Mouse (Mus musculus): ENCODE data around the gene Neurl2. TPM values are rescaled to one million over a fixed set of nuclear protein-coding genes. Genes with fewer than 3 reads are reported as not detected.
"Not testable (repeated sequence)": the region's sequence is repeated elsewhere in the genome, so short reads cannot be mapped to it uniquely, and the experiment has no call there.

The Neurl2 gene
- polyA plus RNA-seq, 1 experiment: 31.7 TPM

DNA sequence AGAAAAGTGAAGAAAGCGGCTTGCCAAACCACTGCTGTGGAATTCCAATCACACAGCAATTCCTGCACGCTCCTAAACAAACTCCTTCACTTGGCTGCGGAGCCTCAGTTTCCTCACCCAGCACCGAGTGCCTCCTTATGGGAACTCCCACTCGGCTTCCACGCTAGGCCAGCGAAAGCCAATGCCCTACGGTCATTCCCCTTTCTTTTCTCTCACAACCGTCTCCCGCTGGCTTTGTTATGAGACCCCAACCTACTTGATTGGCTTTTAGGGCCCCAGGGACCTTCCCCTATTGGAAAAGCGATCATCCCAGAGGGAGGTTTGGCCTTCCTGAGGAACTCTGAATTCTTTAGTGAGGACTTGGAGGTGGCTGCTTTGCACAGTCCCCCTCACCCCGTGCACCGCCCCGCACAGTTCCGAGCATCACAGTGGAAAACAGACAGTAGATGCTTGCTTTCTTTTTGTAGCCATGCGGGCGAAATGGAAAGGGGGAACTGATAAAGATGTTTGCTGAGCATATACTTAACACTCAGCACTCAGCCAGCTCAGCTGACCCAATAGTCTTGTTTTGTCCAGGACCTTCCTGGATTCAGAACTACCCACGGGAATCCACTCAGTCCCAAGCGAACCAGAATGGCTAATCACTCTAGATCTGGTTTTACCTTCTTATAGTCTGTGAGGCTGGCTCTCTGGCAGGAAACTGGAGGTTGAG is 24.7 kb upstream of the Neurl2 start:
- H3K4me1 ChIP-seq (replicated peaks; ENCODE audit: control insufficient read depth, insufficient read depth, low read length): peaks cover 17% of the 10 kb centered on the region
- 9% methylated on average over 19 of the region's 19 CpGs for WGBS
- no peaks in the 10 kb centered on the region for H3K36me3 ChIP-seq (ENCODE audit: control insufficient read depth, insufficient read depth, low read length)
- peaks cover 18% of the 10 kb centered on the region for H3K27me3 ChIP-seq (ENCODE audit: control insufficient read depth, insufficient read depth, low read length)
- TF ChIP-seq POLR2A (IDR thresholded peaks at IDR 0.05; ENCODE audit: control insufficient read depth, extremely low read depth, insufficient read depth, low read length, poor library complexity): no peak
- no peak for DNase-seq
- no peak overlapping the region for H3K27ac ChIP-seq (ENCODE audit: control insufficient read depth, insufficient read depth, low read length)
- no peak overlapping the region; the same call in 1 of the 2 replicates for H3K4me3 ChIP-seq (ENCODE audit: control insufficient read depth, insufficient read depth, low read length)

DNA sequence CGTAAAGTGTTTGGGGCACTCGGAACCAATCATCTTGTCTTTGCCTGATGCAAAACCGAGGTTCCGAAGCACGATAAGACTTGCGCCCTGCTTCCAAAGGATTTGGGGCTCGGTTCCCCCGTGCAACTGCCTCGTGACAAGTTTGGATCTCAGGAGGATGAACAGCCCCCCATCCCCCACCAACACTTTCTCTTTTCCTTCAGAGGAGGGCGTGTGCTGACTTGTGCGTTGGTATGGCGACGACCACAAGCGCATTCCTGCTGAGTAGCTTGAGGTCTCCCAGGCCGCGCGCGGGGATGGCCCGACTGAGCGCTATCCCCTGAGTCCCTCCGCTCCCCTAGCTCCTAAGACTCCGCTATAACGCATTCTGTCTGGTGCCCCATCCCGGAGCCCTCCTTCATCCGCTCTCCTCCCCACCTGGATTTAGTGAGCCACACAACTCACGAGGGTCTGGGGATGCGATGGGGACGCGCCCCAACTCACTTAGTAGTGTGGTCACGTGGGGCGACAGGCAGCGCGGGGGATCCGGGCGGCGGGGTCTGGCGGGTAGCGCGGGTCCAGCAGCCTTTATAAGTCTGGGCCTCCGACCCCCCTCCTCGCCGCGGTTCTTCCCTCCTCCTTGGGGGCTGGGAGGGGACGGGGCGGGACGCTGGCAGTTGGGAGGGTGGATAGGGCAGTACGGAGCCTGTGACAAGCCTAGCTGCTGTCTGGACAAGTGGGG is 24.0 kb upstream of the Neurl2 start, which contains the start of gene Pltp:
Pltp (minus strand) TSS at position 611 of the 721 bp plus-strand sequence.
- Histone ChIP-seq H3K27me3 (ENCODE audit: control insufficient read depth, insufficient read depth, low read length) (peaks cover 18% of the 10 kb centered on the region), H3K4me1 (replicated peaks; ENCODE audit: control insufficient read depth, insufficient read depth, low read length) (peaks cover 17% of the 10 kb centered on the region), H3K27ac (ENCODE audit: control insufficient read depth, insufficient read depth, low read length) (no peak within 1 kb of the TSS), H3K36me3 (ENCODE audit: control insufficient read depth, insufficient read depth, low read length) (no peaks in the 10 kb centered on the region), H3K4me3 (ENCODE audit: control insufficient read depth, insufficient read depth, low read length) (peak within 1 kb of the TSS; percentile 35)
- under 1% methylated on average over 47 of the region's 47 CpGs for WGBS
- DNase-seq: no peak
- no peak for TF ChIP-seq CTCF (IDR thresholded peaks at IDR 0.05; ENCODE audit: borderline replicate concordance, control insufficient read depth, extremely low read depth, insufficient read depth, low read length, poor library complexity)
- TF ChIP-seq POLR2A (IDR thresholded peaks at IDR 0.05; ENCODE audit: control insufficient read depth, extremely low read depth, insufficient read depth, low read length, poor library complexity): no peak

DNA sequence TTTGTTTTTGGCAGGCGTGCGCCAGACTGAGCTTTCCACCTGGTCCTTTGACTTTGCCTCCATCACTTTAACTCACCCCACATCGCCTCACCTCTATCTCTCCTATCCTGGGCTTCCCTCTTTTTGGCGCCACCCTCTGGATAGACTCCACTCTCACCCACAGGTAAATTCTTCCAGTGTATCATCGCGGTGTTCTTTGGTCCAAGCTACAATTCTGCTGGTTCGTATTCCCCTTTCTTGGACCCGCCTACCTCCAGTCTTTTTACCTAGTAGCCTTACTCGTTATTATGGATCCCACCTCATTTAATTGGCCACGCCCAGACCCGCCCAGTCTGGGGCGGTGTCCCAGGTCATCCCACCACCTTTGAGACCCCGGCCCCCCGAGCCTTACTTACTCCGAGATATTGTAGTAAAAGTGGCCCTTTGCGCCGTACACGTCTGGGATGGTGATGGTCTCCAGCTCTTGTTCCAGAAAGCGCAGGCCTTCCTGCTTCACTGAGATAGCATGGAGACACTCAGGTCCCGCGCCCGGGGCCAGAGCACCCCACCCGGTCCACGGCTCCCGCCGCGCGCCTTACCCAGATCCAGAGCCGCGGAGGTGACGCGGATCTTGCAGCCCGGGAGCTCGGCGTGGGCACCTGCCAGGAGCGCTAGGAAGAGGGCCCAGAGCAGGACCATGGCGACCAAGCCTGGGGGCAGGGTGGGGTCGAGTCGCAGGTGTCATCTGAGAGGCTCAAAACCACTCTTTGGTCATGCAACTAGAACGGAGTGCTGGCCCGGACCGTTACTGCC is 23.2 kb upstream of the Neurl2 start:
- H3K27me3 ChIP-seq (ENCODE audit: control insufficient read depth, insufficient read depth, low read length): peaks cover 18% of the 10 kb centered on the region
- peak overlapping the region; percentile 35 for H3K4me3 ChIP-seq (ENCODE audit: control insufficient read depth, insufficient read depth, low read length)
- DNase-seq: no peak
- TF ChIP-seq POLR2A (IDR thresholded peaks at IDR 0.05; ENCODE audit: control insufficient read depth, extremely low read depth, insufficient read depth, low read length, poor library complexity): no peak
- no peak for TF ChIP-seq CTCF (IDR thresholded peaks at IDR 0.05; ENCODE audit: borderline replicate concordance, control insufficient read depth, extremely low read depth, insufficient read depth, low read length, poor library complexity)
- H3K4me1 ChIP-seq (replicated peaks; ENCODE audit: control insufficient read depth, insufficient read depth, low read length): peaks cover 17% of the 10 kb centered on the region
- 3% methylated on average over 42 of the region's 42 CpGs for WGBS
- H3K36me3 ChIP-seq (ENCODE audit: control insufficient read depth, insufficient read depth, low read length): no peaks in the 10 kb centered on the region
- no peak overlapping the region for H3K27ac ChIP-seq (ENCODE audit: control insufficient read depth, insufficient read depth, low read length)

DNA sequence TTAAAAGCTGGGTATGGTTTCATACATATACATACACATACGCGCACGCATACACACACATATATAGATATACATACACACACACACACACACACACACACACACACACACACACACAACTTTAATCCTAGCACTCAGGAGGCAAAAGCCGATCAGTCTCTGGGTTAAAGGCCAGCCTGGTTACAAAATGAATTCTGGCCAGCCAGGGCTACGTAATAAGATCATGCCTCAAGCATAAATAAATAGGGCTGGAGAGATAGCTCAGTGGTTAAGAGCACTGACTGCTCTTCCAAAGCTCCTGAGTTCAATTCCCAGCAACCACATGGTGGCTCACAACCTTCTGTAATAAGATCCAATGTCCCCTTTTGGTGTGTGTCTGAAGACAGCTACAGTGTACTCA is 22.3 kb upstream of the Neurl2 start:
- 90% methylated on average over 5 of the region's 5 CpGs for WGBS

DNA sequence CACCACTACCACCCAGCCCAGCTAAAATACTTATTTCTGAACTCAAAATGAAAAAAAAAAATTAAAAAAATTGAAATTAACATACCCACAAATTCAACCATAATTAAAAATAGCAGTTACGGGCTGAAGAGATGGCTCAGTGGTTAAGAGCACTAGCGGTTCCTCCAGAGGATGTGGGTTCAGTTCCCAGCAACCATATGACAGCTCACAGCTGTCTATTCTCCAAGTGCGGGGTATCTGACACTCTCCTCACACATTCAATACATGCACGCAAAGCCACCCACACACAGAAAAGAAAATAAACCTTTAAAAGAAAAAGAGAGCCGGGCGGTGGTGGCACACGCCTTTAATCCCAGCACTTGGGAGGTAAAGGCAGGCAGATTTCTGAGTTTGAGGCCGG is 16.8 kb upstream of the Neurl2 start:
- Histone ChIP-seq H3K4me1 (replicated peaks; ENCODE audit: control insufficient read depth, insufficient read depth, low read length) (peaks cover 14% of the 10 kb centered on the region), H3K27ac (ENCODE audit: control insufficient read depth, insufficient read depth, low read length) (peak overlapping the region; percentile 26; the same call in 1 of the 2 replicates), H3K27me3 (ENCODE audit: control insufficient read depth, insufficient read depth, low read length) (no peaks in the 10 kb centered on the region), H3K4me3 (ENCODE audit: control insufficient read depth, insufficient read depth, low read length) (no peak overlapping the region), H3K36me3 (ENCODE audit: control insufficient read depth, insufficient read depth, low read length) (no peaks in the 10 kb centered on the region)
- 6% methylated on average over 8 of the region's 8 CpGs for WGBS
- DNase-seq: peak; percentile 49
- no peak for TF ChIP-seq POLR2A (IDR thresholded peaks at IDR 0.05; ENCODE audit: control insufficient read depth, extremely low read depth, insufficient read depth, low read length, poor library complexity)
- TF ChIP-seq CTCF (IDR thresholded peaks at IDR 0.05; ENCODE audit: borderline replicate concordance, control insufficient read depth, extremely low read depth, insufficient read depth, low read length, poor library complexity): no peak

More for the DNA sequence above, 22.3 kb upstream of the Neurl2 start:
- DNase-seq; H3K27ac ChIP-seq (ENCODE audit: control insufficient read depth, insufficient read depth, low read length); H3K36me3 ChIP-seq (ENCODE audit: control insufficient read depth, insufficient read depth, low read length); H3K4me3 ChIP-seq (ENCODE audit: control insufficient read depth, insufficient read depth, low read length): not testable (repeated sequence)
- peaks cover 18% of the 10 kb centered on the region for H3K4me1 ChIP-seq (replicated peaks; ENCODE audit: control insufficient read depth, insufficient read depth, low read length)
- peaks cover 18% of the 10 kb centered on the region for H3K27me3 ChIP-seq (ENCODE audit: control insufficient read depth, insufficient read depth, low read length)

DNA sequence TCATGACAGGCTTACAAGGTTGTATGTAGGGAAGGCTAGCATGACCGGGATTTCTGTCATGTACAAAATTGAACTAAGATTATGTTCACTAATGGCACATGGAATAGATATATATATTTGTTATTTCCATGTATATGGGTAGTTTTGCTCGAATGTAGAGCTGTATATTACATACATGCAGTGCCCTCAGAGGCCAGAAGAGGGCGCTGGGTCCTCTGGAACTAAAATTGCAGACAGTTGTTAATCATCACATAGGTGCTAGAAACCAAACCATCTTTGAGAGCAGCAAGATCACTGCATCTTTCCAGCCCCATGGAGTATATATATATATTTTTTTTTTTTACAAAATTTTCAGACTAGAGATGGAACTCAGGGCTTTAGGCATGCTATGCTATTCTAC is 12.5 kb upstream of the Neurl2 start:
- WGBS: 58% methylated on average over 3 of the region's 3 CpGs
- no peaks in the 10 kb centered on the region for H3K36me3 ChIP-seq (ENCODE audit: control insufficient read depth, insufficient read depth, low read length)
- no peak overlapping the region for H3K4me3 ChIP-seq (ENCODE audit: control insufficient read depth, insufficient read depth, low read length)
- H3K4me1 ChIP-seq (replicated peaks; ENCODE audit: control insufficient read depth, insufficient read depth, low read length): peaks cover 14% of the 10 kb centered on the region
- no peak overlapping the region for H3K27ac ChIP-seq (ENCODE audit: control insufficient read depth, insufficient read depth, low read length)
- peak; percentile 32 for DNase-seq
- TF ChIP-seq POLR2A (IDR thresholded peaks at IDR 0.05; ENCODE audit: control insufficient read depth, extremely low read depth, insufficient read depth, low read length, poor library complexity) (no peak), CTCF (IDR thresholded peaks at IDR 0.05; ENCODE audit: borderline replicate concordance, control insufficient read depth, extremely low read depth, insufficient read depth, low read length, poor library complexity) (no peak)
- H3K27me3 ChIP-seq (ENCODE audit: control insufficient read depth, insufficient read depth, low read length): no peaks in the 10 kb centered on the region
